Mouse (Mus musculus) neural tube, embryonic 10.5 days (tissue): Measurements from ENCODE around the gene Jund.

ENCODE experiments used
- DNase-seq: peaks from one replicate; pipeline ENCODE4 v3.0.0-alpha.2; 2017; ENCODE audit warnings: low spot score; ENCODE audit errors: extremely low spot score

Jund gene

GRCm38 (mm10) chr8:70699116-70699833 lies 526 bp downstream of the Jund start:
- peak; percentile 80 for DNase-seq

GRCm38 (mm10) chr8:70699834-70700554 lies 1.2 kb downstream of the Jund start:
- peak; percentile 84 for DNase-seq

DNA sequence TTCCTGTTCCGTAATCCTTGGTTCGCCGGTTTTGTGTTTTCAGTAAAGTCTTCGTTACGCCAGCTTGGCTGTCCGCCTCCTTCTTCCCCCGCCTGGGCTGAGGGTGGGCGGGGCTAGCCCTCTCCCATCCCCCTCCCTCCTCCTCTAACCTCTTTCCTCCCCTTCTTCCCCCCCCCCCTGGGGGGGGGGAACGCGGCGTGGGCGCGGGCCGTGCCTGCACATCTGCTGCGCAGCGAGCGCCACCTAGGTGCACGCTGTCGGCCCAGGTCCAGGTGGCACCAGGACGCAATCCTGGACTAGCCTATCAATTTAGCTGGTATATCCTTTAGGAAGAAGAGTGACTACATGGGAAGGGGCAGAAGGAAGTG lies 1.8 kb downstream of the Jund start:
- peak; percentile 93 for DNase-seq

DNA sequence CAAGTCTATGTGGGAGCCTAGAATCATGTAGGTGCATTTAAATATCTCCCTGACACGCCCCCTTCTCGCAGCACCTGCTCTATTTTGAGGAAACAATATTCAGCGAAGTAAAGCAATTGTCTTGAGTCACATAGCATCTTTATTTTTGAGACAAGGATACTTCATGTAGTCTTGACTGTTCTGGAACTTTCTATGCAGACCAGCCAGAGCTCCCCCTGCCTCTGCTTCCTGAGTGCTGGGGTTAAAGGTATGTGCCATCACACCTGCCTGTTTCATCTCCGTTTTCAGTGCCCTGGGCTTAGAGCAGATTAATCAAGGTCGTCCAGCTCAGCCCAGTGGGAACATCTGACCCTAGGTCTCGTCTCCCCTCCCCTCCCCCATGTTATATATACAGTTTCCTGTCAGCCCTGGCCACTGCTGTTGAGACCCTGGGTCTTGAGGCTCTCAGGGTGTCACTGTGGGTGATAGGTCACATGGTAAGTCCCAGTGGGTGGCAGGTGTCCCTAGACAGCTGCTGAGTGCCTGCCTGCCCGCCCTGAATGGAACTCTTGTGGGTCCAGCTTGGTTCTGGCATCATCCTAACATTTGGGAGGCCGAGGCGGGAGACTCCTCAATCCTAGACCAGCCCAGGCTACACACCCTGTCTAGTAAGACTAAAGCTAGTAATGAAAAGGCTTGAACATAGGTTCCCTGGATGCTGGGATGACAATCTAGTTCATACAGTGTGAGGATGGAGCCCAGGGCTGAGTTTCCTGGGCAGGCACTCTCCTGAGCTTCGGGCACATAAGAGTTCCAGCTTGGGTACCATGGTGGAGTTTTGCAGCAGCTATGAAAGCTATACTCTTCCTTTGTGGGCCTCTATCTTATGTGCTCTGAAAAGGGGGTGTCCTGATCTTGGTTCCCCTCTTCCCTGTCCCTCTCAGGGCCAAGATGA lies 2.6 kb downstream of the Jund start:
- DNase-seq, result peak; percentile 34

DNA sequence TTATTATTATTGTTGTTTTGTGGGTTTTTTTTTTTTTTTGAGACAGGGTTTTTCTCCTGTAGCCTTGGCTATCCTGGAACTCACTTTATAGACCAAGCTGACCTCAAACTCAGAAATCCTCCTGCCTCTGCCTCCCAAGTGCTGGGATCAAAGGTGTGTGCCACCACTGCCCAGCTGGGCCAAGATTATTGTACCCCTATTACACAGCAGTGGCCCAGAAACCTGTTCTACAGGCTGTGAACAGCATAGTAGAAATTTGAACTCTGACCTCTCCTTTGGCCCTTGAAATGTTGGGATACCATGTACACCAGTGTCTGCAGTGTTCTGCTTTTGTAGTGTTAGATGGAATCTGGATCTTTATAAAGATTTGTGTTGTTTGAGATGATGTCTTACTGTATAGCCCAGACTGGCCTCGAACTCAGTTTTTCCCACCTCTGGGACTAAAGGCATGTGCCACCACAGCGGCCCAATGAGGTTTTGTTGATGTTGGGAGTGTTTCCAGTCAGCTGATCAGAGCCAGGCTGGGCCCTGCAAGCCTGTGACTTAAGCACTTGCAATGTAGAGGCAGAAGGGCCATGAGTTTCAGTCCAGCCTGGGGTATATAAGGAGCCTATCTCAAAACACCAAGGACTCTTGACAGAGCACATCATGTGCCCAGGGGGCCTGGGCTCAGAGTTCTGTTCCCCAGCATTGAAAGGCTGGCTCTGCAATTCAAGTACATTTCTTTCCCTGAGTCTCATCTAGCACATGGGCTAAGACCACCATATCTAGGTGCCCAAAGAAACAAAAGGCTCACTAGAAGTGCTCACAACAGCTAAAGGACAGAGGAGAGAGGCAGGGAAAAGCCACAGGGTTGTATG lies 3.5 kb downstream of the Jund start:
- DNase-seq, result no peak

- no peak for DNase-seq
Measured at GRCm38 (mm10) chr8:70702842-70703182, 4.1 kb downstream of the Jund start.

GRCm38 (mm10) chr8:70703287-70703686 lies 4.5 kb downstream of the Jund start, which contains the start of gene Iqcn:
Gene Iqcn, plus strand, starts transcription at chr8:70703457.
- DNase-seq, result no peak

DNA sequence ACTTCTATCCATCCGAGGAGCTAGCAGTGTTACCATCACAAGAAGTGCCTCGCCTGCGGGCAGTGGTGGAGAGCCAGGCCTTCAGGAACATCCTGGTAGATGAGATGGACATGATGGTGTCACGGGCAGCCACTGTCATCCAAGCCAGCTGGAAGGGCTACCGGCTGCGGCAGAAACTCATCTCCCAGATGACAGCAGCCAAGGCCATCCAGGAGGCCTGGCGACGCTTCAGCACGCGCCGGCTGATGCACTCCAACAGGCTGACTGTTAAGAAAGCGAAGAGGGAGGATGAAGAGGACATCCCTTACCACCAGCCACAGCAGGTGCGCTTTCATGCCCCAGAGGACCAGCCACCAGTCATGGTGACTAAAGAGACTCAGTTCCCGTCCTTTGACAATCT lies 9.5 kb downstream of the Jund start:
- no peak for DNase-seq

GRCm38 (mm10) chr8:70709794-70710193 lies 11.0 kb downstream of the Jund start:
- no peak for DNase-seq

DNA sequence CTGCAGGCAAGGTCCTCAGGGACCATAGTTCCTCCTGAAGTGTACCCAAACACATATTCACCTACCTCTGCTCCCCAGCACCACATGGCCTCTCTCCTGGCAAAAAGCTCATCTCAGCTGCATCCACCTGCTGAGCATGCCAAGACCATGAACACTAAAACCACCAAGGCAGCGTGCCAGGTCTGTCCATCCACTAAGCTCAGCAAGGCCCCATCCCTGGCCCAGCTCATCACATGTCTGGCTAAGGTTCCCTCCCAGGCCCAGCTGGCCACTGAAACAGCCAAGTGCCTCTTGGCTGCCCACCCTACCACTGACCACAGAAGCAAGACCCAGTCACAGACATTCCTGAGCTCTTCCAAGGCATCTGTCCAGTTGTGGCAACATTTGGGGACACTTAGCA lies 11.5 kb downstream of the Jund start:
- no peak for DNase-seq

- no peak for DNase-seq
Measured at GRCm38 (mm10) chr8:70711041-70711440, 12.3 kb downstream of the Jund start.

- no peak for DNase-seq
Measured at GRCm38 (mm10) chr8:70713991-70714390, 15.2 kb downstream of the Jund start.

GRCm38 (mm10) chr8:70715086-70715485 lies 16.3 kb downstream of the Jund start:
- no peak for DNase-seq

GRCm38 (mm10) chr8:70716521-70717400 lies 18.0 kb downstream of the Jund start:
- no peak for DNase-seq

DNA sequence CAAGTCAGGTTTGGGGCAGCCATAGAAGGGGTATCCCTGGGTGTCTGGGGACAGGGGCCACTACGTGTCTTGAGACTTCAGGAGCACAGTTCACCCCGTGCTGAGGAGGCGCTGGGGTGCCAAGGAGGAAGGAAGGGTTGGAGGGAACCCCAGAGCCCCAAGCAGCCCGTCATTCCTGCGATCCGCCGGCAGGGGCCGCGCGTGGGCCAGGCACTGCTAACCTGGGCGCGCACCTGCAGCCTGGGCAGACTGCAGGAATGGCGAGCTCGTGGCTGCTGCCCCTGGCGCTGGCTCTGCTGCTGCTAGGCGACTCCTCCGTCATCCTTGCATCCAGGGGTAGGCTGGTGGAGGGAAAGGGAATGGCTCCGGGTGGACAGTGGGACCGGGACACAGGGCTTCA lies 19.5 kb downstream of the Jund start, which contains the start of gene Gm3336:
Gene Gm3336 (plus strand): TSS at position 247 of the 400 bp plus-strand sequence.
- peak; percentile 51 for DNase-seq

DNA sequence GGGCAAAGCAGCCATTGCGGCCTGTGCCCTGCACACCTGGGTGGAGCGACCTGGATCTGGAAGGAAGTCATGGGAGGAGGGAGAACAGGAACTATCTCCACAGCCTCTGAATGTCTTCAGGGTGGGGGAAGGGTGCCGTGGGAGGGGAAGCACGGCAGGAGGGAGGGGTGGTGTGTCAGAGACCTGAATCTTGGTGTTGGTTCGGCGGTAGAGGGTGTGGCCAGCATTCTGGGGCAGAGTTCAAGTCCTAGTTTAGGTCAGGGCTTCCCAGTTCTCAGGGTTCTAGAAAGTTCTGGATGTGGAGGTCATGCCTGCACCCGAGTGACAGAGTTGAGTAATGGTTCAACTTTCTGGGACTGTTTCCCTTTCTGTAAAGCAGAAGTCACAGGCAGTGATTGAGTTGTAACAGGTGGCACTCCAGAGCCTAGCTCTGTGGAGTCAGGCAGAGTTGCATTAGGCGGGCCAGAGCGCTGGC lies 21.1 kb downstream of the Jund start:
- DNase-seq, result no peak

GRCm38 (mm10) chr8:70720739-70721138 lies 22.0 kb downstream of the Jund start:
- peak; percentile 85 for DNase-seq

DNA sequence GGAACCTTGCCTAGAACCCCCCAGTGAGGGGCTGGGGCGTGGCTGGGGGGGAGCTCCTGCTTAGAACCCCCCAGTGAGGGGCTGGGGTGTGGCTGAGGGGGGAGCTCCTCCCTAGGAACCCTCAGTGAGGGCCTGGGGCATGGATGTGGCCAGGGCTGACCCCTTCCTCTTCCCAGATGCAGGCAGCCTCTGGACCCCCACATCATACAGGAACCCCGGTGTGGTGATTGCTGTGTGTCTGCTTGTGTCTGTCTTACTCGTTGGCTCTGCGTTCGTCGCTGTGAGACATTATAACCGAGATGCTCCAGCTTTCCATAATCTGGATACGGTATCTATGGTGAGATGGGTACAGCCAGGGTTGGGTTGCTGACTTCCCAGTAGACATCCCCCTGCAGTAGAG lies 22.9 kb downstream of the Jund start:
- DNase-seq, result no peak

DNA sequence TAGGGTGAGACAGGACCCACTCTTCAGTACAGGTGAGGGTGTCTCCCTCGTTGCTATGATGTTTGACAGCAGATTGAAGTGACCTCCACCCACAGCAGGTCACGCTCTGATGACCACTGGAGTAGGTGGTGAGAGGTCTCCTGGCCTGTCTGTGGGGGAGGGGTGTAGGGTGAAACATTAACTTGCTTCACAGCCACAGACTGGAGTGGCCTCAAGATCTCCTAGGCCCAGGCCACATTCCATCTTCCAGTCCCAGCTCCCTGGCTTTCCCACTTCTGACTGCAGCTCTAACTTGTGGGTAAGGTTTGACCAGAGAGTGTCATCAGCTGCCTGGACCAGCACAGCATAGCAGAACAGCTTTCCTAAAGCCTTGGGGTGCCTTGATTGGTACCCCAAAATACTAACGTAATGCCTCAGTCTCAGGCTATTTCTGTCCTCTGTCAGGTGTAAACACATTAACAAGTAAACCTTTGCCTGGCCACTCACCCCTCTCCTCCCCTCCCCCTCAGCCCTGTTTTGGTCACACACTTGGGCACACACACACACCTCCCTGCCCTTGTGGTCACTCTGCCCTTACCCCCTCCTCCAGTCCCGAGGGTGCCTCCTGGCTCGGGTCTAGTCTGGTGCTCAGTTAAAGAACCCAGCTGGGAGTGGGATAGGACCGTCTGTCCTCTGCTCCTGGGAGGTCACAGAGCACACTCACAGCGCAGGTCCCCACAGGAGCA lies 24.9 kb downstream of the Jund start, which contains the start of gene Pde4c:
Gene Pde4c (plus strand): TSS at position 235 of the 725 bp plus-strand sequence.
- no peak for DNase-seq
